Mouse (Mus musculus): ENCODE data around the gene Tbc1d22a.
"Not testable (repeated sequence)": the region's sequence is repeated elsewhere in the genome, so short reads cannot be mapped to it uniquely, and the experiment has no call there.

The Tbc1d22a gene

GRCm38 (mm10) chr15:86213753-86214548, at the start of gene Tbc1d22a:
Tbc1d22a (plus strand) TSS chr15:86214459.
- in situ Hi-C loops (cut with MboI, MseI), result loop anchor here (10.0 kb wide), 1 partner anchor 1651 kb away; no protein-coding TSS in a partner anchor

- in situ Hi-C loops (cut with MboI, MseI), result no loop called here
These were observed 49.4 kb upstream of the Tbc1d22a start for GRCm38 (mm10) chr15:86164718-86165345.

- in situ Hi-C loops (cut with MboI, MseI), result no loop called here
These were observed 48.3 kb upstream of the Tbc1d22a start for GRCm38 (mm10) chr15:86165811-86166590.

- in situ Hi-C loops (cut with MboI, MseI), result no loop called here
These were observed 47.1 kb upstream of the Tbc1d22a start for GRCm38 (mm10) chr15:86167032-86167655.

GRCm38 (mm10) chr15:86167787-86168504, 46.3 kb upstream of the Tbc1d22a start:
- in situ Hi-C loops (cut with MboI, MseI), result no loop called here

- in situ Hi-C loops (cut with MboI, MseI), result no loop called here
These were observed 45.8 kb upstream of the Tbc1d22a start for GRCm38 (mm10) chr15:86168505-86168867.

- in situ Hi-C loops (cut with MboI, MseI), result no loop called here
These were observed 45.1 kb upstream of the Tbc1d22a start for GRCm38 (mm10) chr15:86168941-86169816.

- in situ Hi-C loops (cut with MboI, MseI), result no loop called here
These were observed 44.5 kb upstream of the Tbc1d22a start for GRCm38 (mm10) chr15:86169817-86170110.

GRCm38 (mm10) chr15:86171316-86171715, 42.9 kb upstream of the Tbc1d22a start:
- in situ Hi-C loops (cut with MboI, MseI), result no loop called here

GRCm38 (mm10) chr15:86172124-86172523, 42.1 kb upstream of the Tbc1d22a start:
- in situ Hi-C loops (cut with MboI, MseI), result no loop called here

GRCm38 (mm10) chr15:86172526-86172925, 41.7 kb upstream of the Tbc1d22a start:
- in situ Hi-C loops (cut with MboI, MseI), result no loop called here

GRCm38 (mm10) chr15:86173136-86173985, 40.9 kb upstream of the Tbc1d22a start:
- in situ Hi-C loops (cut with MboI, MseI), result no loop called here

GRCm38 (mm10) chr15:86175253-86176050, 38.8 kb upstream of the Tbc1d22a start:
- in situ Hi-C loops (cut with MboI, MseI), result no loop called here

GRCm38 (mm10) chr15:86176166-86176565, 38.1 kb upstream of the Tbc1d22a start:
- in situ Hi-C loops (cut with MboI, MseI), result no loop called here

GRCm38 (mm10) chr15:86176771-86177702, 37.2 kb upstream of the Tbc1d22a start:
- in situ Hi-C loops (cut with MboI, MseI), result no loop called here

GRCm38 (mm10) chr15:86177703-86178251, 36.5 kb upstream of the Tbc1d22a start:
- in situ Hi-C loops (cut with MboI, MseI), result not testable (repeated sequence)

GRCm38 (mm10) chr15:86178594-86178993, 35.7 kb upstream of the Tbc1d22a start:
- in situ Hi-C loops (cut with MboI, MseI), result no loop called here
